ENCODE assay signal across 11 mouse cellular contexts in genomic region chr6:29659964-29660363, GRCm38 (mm10).
"Had no signal": no experiment of that assay in that cellular context is flagged by ENCODE, and none has a peak within 500 bp of the region (broad histone marks: within the 10 kb centered on the region; RNA-seq: fewer than 3 reads in every experiment).

No protein-coding gene starts in this region.

- H3K4me2 ChIP-seq: limb, embryonic 13.5 days; midbrain, embryonic 13.5 days had no signal

- H3K9ac ChIP-seq: limb, embryonic 13.5 days; midbrain, embryonic 13.5 days had no signal

- H3K4me1 ChIP-seq: limb, embryonic 13.5 days; midbrain, embryonic 13.5 days had no signal

- H3K4me3 ChIP-seq: limb, embryonic 13.5 days; midbrain, embryonic 13.5 days had no signal

- ATAC-seq: hindbrain, embryonic 16.5 days; inflammation-experienced regulatory T-cells, adult 6 months; intestine, postnatal 0 days; midbrain, embryonic 13.5 days had no signal

- H3K27ac ChIP-seq: limb, embryonic 13.5 days; midbrain, embryonic 13.5 days; stomach, postnatal 0 days had no signal

- H3K9me3 ChIP-seq: limb, embryonic 13.5 days; midbrain, embryonic 13.5 days had no signal

- H3K27me3 ChIP-seq: limb, embryonic 13.5 days; midbrain, embryonic 13.5 days had no signal

- DNase-seq: left cerebral cortex, postnatal 4 days; lung, adult 18-20 months; right cerebral cortex, adult 18-20 months; right cerebral cortex, postnatal 25 days; thymus, postnatal 4 days had no signal

- H3K36me3 ChIP-seq: limb, embryonic 13.5 days; midbrain, embryonic 13.5 days had no signal
